Mouse (Mus musculus): ENCODE measurements around the gene Aldh16a1. TPM values are rescaled to one million over a fixed set of nuclear protein-coding genes. Genes with fewer than 3 reads are reported as not detected.
"Not testable (repeated sequence)": the region's sequence is repeated elsewhere in the genome, so short reads cannot be mapped to it uniquely, and the experiment has no call there.

The Aldh16a1 gene
- polyA plus RNA-seq, 1 experiment from 2014 or later, result 26.4 TPM

DNA sequence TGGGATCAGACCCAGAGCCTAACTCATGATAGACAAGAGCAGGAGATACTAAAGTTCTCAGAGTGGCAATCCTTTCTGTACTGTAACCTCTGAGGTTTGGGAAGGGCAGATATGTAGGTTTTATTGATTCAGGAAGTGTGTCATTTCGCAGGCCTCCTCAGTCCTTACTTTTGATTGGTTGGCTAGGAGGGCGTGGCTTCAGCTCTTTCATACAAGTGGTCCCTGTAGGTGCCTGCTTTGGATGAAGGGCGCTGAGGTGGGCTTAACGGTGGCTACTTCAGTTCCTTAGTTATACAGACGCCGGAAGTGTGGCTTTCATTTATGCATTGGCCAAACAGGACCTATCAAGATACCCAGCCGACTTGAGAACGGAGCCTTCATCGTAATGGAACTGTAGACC lies 1.2 kb upstream of the Aldh16a1 start:
- WGBS, result 85% methylated on average over 9 of the region's 9 CpGs
- 0 out of 2 replicates have a peak overlapping the region, but pooled peaks have one; percentile 54 for H3K27ac ChIP-seq

DNA sequence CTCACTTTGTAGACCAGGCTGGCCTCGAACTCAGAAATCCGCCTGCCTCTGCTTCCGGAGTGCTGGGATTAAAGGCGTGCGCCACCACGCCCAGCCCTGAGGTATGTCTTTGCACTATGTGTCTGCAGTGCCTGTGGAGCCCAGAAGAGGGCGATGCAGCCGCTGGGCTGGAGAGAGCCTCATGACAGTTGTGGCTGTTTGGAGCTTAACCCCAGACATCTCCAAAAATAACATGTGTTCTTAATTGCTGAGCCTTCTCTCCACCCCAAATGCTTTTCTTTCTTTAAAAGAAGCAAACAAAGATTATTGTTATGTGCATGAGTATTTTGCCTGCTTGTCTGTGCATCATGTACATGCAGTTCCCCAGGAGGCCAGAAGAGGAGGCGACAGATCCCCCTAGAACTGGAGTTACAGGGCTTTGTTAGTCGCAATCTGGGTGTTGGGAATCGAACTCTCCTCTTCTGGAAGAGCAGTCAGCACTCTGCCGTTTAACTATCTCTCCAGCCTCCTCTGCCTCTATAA lies 670 bp upstream of the Aldh16a1 start:
- H3K27ac ChIP-seq, result peak overlapping the region; percentile 54
- H3K27me3 ChIP-seq, result no peaks in the 10 kb centered on the region
- H3K4me1 ChIP-seq (replicated peaks), result peaks cover 15% of the 10 kb centered on the region
- peak overlapping the region; percentile 91 for H3K4me3 ChIP-seq
- 71% methylated on average over 12 of the region's 12 CpGs for WGBS
- H3K9ac ChIP-seq, result 0 out of 2 replicates have a peak overlapping the region, but pooled peaks have one; percentile 12
- peak overlapping the region; percentile 69 for H3K4me2 ChIP-seq
- no peaks in the 10 kb centered on the region for H3K9me3 ChIP-seq (replicated peaks)
- peaks cover 12% of the 10 kb centered on the region; the same call in 1 of the 2 replicates for H3K36me3 ChIP-seq
- no peak; the same call in 1 of the 2 replicates for ATAC-seq (replicated peaks; ENCODE audit: insufficient number of reproducible peaks, insufficient read depth, low FRiP score, low read depth)

More for the DNA sequence above, 1.2 kb upstream of the Aldh16a1 start:
- ATAC-seq (replicated peaks; ENCODE audit: insufficient number of reproducible peaks, insufficient read depth, low FRiP score, low read depth), result no peak
- no peak overlapping the region for H3K4me3 ChIP-seq
- H3K9me3 ChIP-seq (replicated peaks), result no peaks in the 10 kb centered on the region
- no peak overlapping the region for H3K4me2 ChIP-seq
- H3K36me3 ChIP-seq, result peaks cover 12% of the 10 kb centered on the region; the same call in 1 of the 2 replicates
- no peaks in the 10 kb centered on the region for H3K27me3 ChIP-seq
- H3K4me1 ChIP-seq (replicated peaks), result peaks cover 13% of the 10 kb centered on the region
- no peak overlapping the region for H3K9ac ChIP-seq

DNA sequence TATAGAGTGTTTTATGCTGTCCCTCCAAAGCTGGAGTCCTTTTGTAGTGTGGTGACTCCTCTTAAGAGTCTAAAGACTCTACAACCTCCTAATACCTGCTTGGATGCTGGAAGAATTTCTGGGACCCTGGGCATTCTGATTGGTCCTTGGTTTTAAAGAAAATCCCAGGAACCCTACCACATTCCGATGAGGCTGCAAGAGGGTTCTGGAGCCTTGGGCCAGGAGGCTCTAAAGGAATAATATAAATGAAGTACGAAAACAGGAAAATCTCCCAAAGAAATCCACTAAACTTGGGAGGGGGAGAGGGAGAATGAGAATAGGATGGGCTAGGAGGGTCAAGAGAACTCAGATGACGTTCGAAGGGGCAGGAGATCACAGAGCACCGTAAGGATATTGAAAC lies 798 bp downstream of the Aldh16a1 start:
- Histone ChIP-seq H3K4me3 (peak overlapping the region; percentile 91), H3K36me3 (peaks cover 5% of the 10 kb centered on the region; the same call in 1 of the 2 replicates), H3K9ac (peak overlapping the region; percentile 87), H3K4me2 (peak overlapping the region; percentile 69), H3K9me3 (replicated peaks) (no peaks in the 10 kb centered on the region), H3K27ac (peak overlapping the region; percentile 99), H3K27me3 (no peaks in the 10 kb centered on the region), H3K4me1 (replicated peaks) (peaks cover 15% of the 10 kb centered on the region)
- ATAC-seq (replicated peaks; ENCODE audit: insufficient number of reproducible peaks, insufficient read depth, low FRiP score, low read depth), result no peak
- 3% methylated on average over 5 of the region's 5 CpGs for WGBS

DNA sequence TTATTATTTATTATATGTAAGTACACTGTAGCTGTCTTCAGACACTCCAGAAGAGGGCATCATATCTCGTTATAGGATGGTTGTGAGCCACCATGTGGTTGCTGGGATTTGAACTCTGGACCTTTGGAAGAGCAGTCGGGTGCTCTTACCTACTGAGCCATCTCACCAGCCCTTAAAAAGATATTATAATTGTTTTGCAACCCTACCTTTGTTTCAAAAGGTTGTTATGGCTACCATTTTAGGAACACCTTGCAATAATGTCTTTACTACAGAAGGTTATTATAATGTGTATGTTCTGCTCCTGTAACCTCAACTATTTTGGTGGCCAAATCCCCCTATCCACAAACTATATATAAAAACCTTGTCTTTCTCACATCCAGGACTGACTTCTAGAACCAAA lies 1.3 kb downstream of the Aldh16a1 start:
- WGBS, result 92% methylated on average over 2 of the region's 2 CpGs
- ATAC-seq (replicated peaks; ENCODE audit: insufficient number of reproducible peaks, insufficient read depth, low FRiP score, low read depth); H3K36me3 ChIP-seq; H3K9ac ChIP-seq; H3K27ac ChIP-seq; H3K27me3 ChIP-seq; H3K9me3 ChIP-seq (replicated peaks): not testable (repeated sequence)
- Histone ChIP-seq H3K4me1 (replicated peaks) (peaks cover 21% of the 10 kb centered on the region), H3K4me3 (peak overlapping the region; percentile 91), H3K4me2 (peak overlapping the region; percentile 69; the same call in 1 of the 2 replicates)

DNA sequence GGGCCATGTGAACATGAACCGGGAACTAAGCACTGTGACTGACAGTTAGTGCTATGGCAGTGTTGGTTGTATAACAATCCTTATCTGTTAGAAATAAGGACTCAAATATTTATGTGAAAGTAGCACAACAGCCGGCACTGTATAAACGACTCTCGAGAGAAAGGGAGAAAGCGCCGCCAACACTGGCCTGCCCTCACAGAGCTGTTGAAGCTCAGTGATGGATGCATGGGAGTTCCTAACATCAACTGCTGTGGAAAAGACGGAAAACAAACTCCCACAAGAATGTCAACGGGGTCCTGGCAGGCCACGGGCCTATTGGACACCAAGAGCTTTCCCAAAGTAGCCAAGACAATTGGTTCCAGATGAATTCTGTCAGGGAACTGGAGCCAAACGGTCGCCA lies 3.1 kb downstream of the Aldh16a1 start:
- Histone ChIP-seq H3K27ac (peak overlapping the region; percentile 11; the same call in 1 of the 2 replicates), H3K9ac (no peak overlapping the region)
- no peak for ATAC-seq (replicated peaks; ENCODE audit: insufficient number of reproducible peaks, insufficient read depth, low FRiP score, low read depth)

DNA sequence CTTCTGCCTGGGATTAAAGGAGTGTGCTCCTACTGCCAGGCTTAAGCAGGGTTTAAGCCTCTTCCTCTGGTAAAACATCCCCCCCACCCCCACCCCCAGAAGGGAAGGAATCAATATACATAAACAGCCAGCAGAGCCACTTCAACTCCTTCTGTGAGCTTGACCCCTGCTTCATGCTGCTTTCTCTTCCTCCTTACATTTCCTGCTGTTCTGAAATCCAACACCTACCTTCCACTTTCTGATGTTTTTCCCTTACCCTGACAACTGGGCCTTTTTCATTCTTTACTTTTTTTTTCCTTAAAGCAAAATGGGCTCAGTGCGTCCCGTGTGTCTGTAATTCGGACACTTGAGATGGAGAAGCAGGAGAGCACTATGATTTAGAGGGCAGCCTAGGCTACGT lies 4.1 kb downstream of the Aldh16a1 start:
- H3K36me3 ChIP-seq, result peaks cover 4% of the 10 kb centered on the region; the same call in 1 of the 2 replicates
- ATAC-seq (replicated peaks; ENCODE audit: insufficient number of reproducible peaks, insufficient read depth, low FRiP score, low read depth), result no peak
- H3K27ac ChIP-seq, result no peak overlapping the region
- no peak overlapping the region for H3K9ac ChIP-seq
- no peak overlapping the region for H3K4me3 ChIP-seq
- H3K4me2 ChIP-seq, result no peak overlapping the region
- H3K27me3 ChIP-seq, result no peaks in the 10 kb centered on the region
- no peaks in the 10 kb centered on the region for H3K9me3 ChIP-seq (replicated peaks)
- WGBS, result 65% methylated on average over 4 of the region's 4 CpGs
- H3K4me1 ChIP-seq (replicated peaks), result peaks cover 24% of the 10 kb centered on the region

More for the DNA sequence above, 3.1 kb downstream of the Aldh16a1 start:
- H3K4me1 ChIP-seq (replicated peaks), result peaks cover 24% of the 10 kb centered on the region
- H3K4me3 ChIP-seq, result no peak overlapping the region
- no peak overlapping the region for H3K4me2 ChIP-seq
- H3K9me3 ChIP-seq (replicated peaks), result no peaks in the 10 kb centered on the region
- H3K27me3 ChIP-seq, result no peaks in the 10 kb centered on the region
- H3K36me3 ChIP-seq, result no peaks in the 10 kb centered on the region; the same call in 1 of the 2 replicates
- 48% methylated on average over 11 of the region's 11 CpGs for WGBS

DNA sequence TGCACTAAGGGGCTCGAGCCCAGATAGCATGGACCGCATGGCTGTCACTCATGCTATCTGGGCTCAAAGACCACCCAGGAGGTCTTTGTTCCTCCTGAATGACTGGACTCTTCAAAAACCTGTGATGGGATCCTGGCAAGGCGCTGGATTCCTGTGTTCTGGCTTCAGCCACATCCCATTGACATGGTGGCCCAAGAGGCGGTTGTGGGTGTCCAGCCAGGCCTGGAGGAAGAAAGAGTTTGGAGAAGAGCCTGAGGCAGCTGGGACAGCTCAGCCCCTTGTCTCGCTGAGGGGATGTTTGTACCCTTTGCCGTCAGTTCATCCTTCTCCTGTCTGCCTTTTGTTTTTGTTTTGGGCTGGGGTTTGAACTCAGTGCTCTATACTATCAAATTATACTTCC lies 4.8 kb downstream of the Aldh16a1 start:
- H3K4me1 ChIP-seq (replicated peaks), result peaks cover 17% of the 10 kb centered on the region
- no peak for ATAC-seq (replicated peaks; ENCODE audit: insufficient number of reproducible peaks, insufficient read depth, low FRiP score, low read depth)
- no peak overlapping the region for H3K4me2 ChIP-seq
- WGBS, result 72% methylated on average over 6 of the region's 6 CpGs
- no peak overlapping the region; the same call in 1 of the 2 replicates for H3K27ac ChIP-seq
- H3K4me3 ChIP-seq, result no peak overlapping the region
- H3K27me3 ChIP-seq, result no peaks in the 10 kb centered on the region
- no peak overlapping the region for H3K9ac ChIP-seq
- H3K9me3 ChIP-seq (replicated peaks), result no peaks in the 10 kb centered on the region
- H3K36me3 ChIP-seq, result peaks cover 10% of the 10 kb centered on the region; the same call in 1 of the 2 replicates

DNA sequence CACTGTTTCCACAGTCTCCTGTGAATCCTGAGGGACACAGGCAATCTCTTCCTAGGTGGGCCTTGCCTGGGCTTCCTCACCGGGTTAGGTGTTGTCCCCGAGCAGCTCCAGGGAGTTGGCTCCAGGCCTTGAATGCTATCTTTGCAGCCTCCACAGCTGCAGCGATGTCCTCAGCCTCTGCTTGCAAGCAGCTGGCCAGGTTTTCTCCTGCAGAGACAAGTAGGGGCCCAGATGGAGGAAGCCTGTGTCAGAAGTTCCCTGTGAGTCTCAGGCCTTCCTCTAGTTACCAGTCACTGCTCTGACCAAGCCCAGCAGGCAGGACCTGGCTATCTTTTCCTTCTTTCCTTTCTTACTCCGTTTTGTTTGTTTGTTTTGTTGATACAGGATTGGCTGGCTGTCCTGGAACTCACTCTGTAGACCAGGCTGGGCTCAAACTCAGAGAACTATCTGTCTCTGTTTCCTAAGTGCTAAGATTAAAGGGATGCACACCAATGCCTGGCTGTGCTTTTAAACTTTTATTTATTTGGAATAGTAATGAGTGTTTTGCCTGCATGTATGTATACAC lies 5.8 kb downstream of the Aldh16a1 start:
- Histone ChIP-seq H3K4me1 (replicated peaks) (peaks cover 17% of the 10 kb centered on the region), H3K27ac (peak overlapping the region; percentile 39), H3K4me2 (no peak overlapping the region), H3K9ac (no peak overlapping the region), H3K4me3 (no peak overlapping the region), H3K27me3 (no peaks in the 10 kb centered on the region), H3K9me3 (replicated peaks) (no peaks in the 10 kb centered on the region), H3K36me3 (peaks cover 11% of the 10 kb centered on the region; the same call in 1 of the 2 replicates)
- 0 out of 2 replicates have a peak, but pooled peaks have one; percentile 7 for ATAC-seq (replicated peaks; ENCODE audit: insufficient number of reproducible peaks, insufficient read depth, low FRiP score, low read depth)
- WGBS, result 29% methylated on average over 4 of the region's 4 CpGs

DNA sequence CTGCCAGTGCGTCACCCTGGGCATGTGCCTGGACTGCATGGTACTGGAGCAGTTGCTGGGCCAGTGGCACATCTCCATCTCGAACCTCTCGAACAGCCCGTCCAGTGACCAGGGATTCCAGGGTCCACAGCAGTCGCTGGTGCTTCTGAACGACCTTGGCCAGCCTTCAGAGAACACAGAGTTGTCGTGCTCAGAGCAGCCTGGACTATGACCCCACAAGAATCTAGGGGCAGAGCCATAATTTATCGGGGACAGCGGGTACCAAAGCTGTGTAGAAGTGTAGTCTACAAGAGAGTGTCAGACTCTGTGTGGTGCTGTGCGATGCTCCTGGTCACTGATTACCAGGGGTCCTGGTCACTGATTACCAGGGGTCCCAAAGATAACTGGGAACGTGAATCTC lies 6.5 kb downstream of the Aldh16a1 start:
- WGBS, result 78% methylated on average over 11 of the region's 11 CpGs
- Histone ChIP-seq H3K27ac (no peak overlapping the region), H3K36me3 (peaks cover 11% of the 10 kb centered on the region; the same call in 1 of the 2 replicates)

DNA sequence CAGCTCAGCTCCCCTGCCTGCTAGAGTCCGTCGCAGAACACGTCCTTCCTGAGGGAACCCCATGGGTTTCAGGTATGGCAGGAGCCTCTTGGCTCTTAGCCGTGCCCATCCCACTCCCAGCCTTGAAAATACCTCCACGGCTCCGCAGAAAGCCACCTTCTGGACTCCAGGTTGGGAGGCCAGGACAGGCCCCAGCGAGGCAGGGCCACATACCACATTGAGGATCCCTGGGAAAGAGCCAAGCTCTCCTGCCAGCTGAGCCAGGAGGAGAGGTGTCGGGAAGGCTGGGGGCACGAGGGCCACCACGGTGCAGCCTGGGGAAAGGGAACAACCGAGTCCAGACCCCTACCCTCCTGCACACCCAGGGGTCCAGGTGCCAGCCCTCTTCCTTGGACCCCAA lies 7.1 kb downstream of the Aldh16a1 start:
- Histone ChIP-seq H3K27me3 (no peaks in the 10 kb centered on the region), H3K36me3 (peaks cover 11% of the 10 kb centered on the region; the same call in 1 of the 2 replicates), H3K4me3 (no peak overlapping the region), H3K27ac (no peak overlapping the region), H3K4me1 (replicated peaks) (peaks cover 13% of the 10 kb centered on the region), H3K4me2 (no peak overlapping the region), H3K9ac (no peak overlapping the region), H3K9me3 (replicated peaks) (no peaks in the 10 kb centered on the region)
- ATAC-seq (replicated peaks; ENCODE audit: insufficient number of reproducible peaks, insufficient read depth, low FRiP score, low read depth), result no peak
- 89% methylated on average over 11 of the region's 11 CpGs for WGBS

More for the DNA sequence above, 6.5 kb downstream of the Aldh16a1 start:
- Histone ChIP-seq H3K4me1 (replicated peaks) (peaks cover 13% of the 10 kb centered on the region), H3K27me3 (no peaks in the 10 kb centered on the region), H3K4me3 (no peak overlapping the region), H3K9me3 (replicated peaks) (no peaks in the 10 kb centered on the region), H3K9ac (no peak overlapping the region), H3K4me2 (no peak overlapping the region)
- ATAC-seq (replicated peaks; ENCODE audit: insufficient number of reproducible peaks, insufficient read depth, low FRiP score, low read depth), result no peak

DNA sequence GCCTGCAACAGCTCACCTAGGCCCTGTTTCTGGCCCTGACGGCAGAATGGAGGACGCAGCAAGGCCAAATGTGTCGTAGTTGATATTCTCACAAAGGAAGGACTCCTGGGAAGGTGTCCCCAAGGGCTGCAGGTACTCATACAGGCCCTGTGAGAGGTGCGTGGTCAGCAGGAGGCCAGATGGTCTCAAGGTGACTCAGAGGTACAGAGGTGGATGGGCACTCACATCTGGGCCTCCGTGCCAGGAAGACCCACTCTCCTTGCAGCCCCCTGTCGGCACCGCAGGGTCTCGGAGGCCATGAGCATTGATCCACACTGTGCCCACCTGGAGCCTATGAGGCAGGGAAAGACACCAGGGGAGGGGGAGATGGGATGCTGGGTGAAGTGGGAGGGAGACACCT lies 8.9 kb downstream of the Aldh16a1 start:
- ATAC-seq (replicated peaks; ENCODE audit: insufficient number of reproducible peaks, insufficient read depth, low FRiP score, low read depth), result no peak
- Histone ChIP-seq H3K36me3 (0 out of 2 replicates have a peak, but pooled peaks cover 11% of the 10 kb centered on the region), H3K4me2 (no peak overlapping the region), H3K27ac (no peak overlapping the region), H3K4me3 (no peak overlapping the region), H3K4me1 (replicated peaks) (peaks cover 10% of the 10 kb centered on the region), H3K9me3 (replicated peaks) (no peaks in the 10 kb centered on the region), H3K9ac (no peak overlapping the region), H3K27me3 (no peaks in the 10 kb centered on the region)
- 96% methylated on average over 8 of the region's 8 CpGs for WGBS

Measured in heart, embryonic 15.5 days (tissue).